Mouse (Mus musculus): ENCODE results near the gene Rarg. TPM values are rescaled to one million over a fixed set of nuclear protein-coding genes. Genes with fewer than 3 reads are reported as not detected.

The Rarg gene
- total and polyA plus RNA-seq, 3 experiments = 0.39 to 5.8 TPM; not detected in 1

DNA sequence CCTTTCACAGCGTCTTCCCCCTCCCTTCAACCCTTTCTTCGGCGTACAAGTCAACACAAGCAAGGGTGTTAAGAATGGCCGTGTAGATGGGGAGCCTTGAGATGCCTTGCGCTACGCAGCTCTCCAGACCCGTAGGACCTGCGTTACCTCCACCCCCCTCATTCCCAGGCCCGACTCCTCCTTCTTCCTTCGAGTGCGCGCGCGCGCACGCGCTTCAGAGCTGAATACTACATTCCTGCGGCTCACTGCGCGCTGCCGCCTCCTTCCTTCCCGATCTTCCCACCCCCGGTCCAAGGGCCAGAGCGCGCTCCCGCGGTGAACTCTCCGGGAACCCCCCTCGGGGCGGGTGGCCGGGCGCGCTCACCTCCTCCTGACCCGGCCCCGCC lies 10.5 kb downstream of the Rarg start:
- TF ChIP-seq POLR2AphosphoS2 (IDR thresholded peaks at IDR 0.05; ENCODE audit: low read length) (no peak), NRF1 (IDR thresholded peaks at IDR 0.05; ENCODE audit: insufficient read depth, low read depth, low read length, poor library complexity, severe bottlenecking) (peak; percentile 76), MYC (IDR thresholded peaks at IDR 0.05; ENCODE audit: low read depth, low read length) (0 out of 2 replicates have a peak, but pooled peaks have one; percentile 15)
- Histone ChIP-seq H3K27me3 (ENCODE audit: control insufficient read depth in 1 of 2, insufficient read depth in 2 of 2, low read length in 2 of 2) (peaks cover 17 to 32% of the 10 kb centered on the region in 2 experiments), H3K27ac (ENCODE audit: control insufficient read depth, low read depth, low read length) (0 out of 2 replicates have a peak overlapping the region, but pooled peaks have one; percentile 5), H3K4me3 (ENCODE audit: control insufficient read depth in 1 of 2, insufficient read depth in 1 of 2, low read depth in 2 of 2, low read length in 2 of 2) (peak overlapping the region; percentile 67 to 79), H3K9me3 (replicated peaks; ENCODE audit: insufficient read depth, low read length) (no peaks in the 10 kb centered on the region), H3K9ac (ENCODE audit: control insufficient read depth, low read depth, low read length, poor library complexity, severe bottlenecking) (peak overlapping the region; percentile 63), H3K79me2 (ENCODE audit: control insufficient read depth, insufficient read depth, low read length, poor library complexity) (no peaks in the 10 kb centered on the region; the same call in 1 of the 2 replicates), H3K4me1 (ENCODE audit: control insufficient read depth in 1 of 2, insufficient read depth in 2 of 2, low read length in 2 of 2) (peaks cover 5 to 28% of the 10 kb centered on the region in 2 experiments), H3K36me3 (ENCODE audit: control insufficient read depth in 1 of 2, insufficient read depth in 2 of 2, low read length in 2 of 2) (peaks cover 0 to 7% of the 10 kb centered on the region in 2 experiments; a peak in 2 of 4 replicates)
- peak; percentile 91 for DNase-seq (ENCODE audit: low read depth, low spot score)

DNA sequence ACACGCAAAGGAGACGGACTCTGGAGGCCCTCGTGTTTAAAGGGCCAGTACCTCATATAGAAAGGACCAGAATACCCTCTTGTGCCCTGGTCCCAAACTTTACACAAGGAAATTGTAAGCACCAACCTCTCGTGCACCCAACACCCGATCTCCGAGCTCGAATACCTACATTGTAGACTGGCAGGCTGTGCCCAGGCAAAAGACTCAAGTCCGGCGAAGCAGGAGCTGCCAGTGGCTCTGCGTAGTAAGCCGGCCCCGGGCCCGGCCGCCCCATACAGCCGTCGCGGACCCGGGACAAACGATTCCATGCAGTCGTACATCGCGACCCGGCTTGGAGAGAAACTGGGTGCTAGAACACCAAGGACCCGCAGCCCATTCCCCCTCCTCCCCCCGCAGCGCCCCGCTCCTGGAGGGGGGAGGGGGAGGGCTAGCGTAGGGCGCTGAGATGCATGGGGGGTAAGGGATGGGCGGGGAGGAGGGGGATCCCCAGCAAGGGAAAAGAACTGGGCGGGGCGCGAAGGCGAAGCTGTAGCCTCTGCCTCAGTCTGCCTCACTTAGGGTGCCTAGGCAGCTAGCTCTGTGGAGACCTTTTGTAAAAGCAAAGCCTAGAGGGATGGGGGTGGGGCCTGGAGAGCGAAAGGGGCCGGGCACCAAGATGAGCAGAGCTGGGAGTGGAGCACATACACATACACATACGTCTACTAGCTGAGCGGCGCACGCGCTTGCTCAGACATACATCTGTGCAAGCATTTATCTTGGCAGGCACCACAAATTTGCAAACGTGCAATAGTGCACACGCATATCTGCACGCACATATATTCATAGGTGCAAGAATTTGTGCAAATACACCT lies 11.2 kb downstream of the Rarg start:
- Histone ChIP-seq H3K27ac (ENCODE audit: control insufficient read depth, low read depth, low read length) (no peak overlapping the region), H3K4me1 (ENCODE audit: control insufficient read depth in 1 of 2, insufficient read depth in 2 of 2, low read length in 2 of 2) (peaks cover 5 to 28% of the 10 kb centered on the region in 2 experiments)
- peak; percentile 93 for DNase-seq (ENCODE audit: low read depth, low spot score)
- TF ChIP-seq MAZ (IDR thresholded peaks at IDR 0.05; ENCODE audit: low read depth, low read length) = peak; percentile 83
- TF ChIP-seq USF1 (IDR thresholded peaks at IDR 0.05; ENCODE audit: low read depth, low read length) = no peak
- TF ChIP-seq GATA1 (IDR thresholded peaks at IDR 0.05; ENCODE audit: low read depth, low read length) = no peak
- TF ChIP-seq TAL1 (IDR thresholded peaks at IDR 0.05; ENCODE audit: low read length) = no peak
- no peak for TF ChIP-seq MEF2A (IDR thresholded peaks at IDR 0.05; ENCODE audit: extremely low read depth, insufficient replicate concordance, low read depth, low read length, poor library complexity, severe bottlenecking)
- TF ChIP-seq ELF1 (IDR thresholded peaks at IDR 0.05; ENCODE audit: low read depth, low read length) = no peak
- no peak for TF ChIP-seq BHLHE40 (IDR thresholded peaks at IDR 0.05; ENCODE audit: borderline replicate concordance, low read depth, low read length)
- peak; percentile 4; the same call in 1 of the 2 replicates for TF ChIP-seq HCFC1 (IDR thresholded peaks at IDR 0.05; ENCODE audit: low read depth, low read length)
- TF ChIP-seq CHD1 (IDR thresholded peaks at IDR 0.05; ENCODE audit: low read depth, low read length) = no peak
- TF ChIP-seq POLR2AphosphoS2 (IDR thresholded peaks at IDR 0.05; ENCODE audit: low read length) = no peak
- no peak for TF ChIP-seq CHD2 (IDR thresholded peaks at IDR 0.05; ENCODE audit: low read length)
- TF ChIP-seq MAX (IDR thresholded peaks at IDR 0.05; ENCODE audit: low read length) = peak; percentile 55
- no peak; the same call in 1 of the 2 replicates for TF ChIP-seq ZMIZ1 (IDR thresholded peaks at IDR 0.05; ENCODE audit: low read depth, low read length)
- TF ChIP-seq E2F4 (IDR thresholded peaks at IDR 0.05; ENCODE audit: borderline replicate concordance, low read depth, low read length) = no peak
- 0 out of 2 replicates have a peak, but pooled peaks have one; percentile 55 for TF ChIP-seq MYC (IDR thresholded peaks at IDR 0.05; ENCODE audit: low read depth, low read length)
- no peak for TF ChIP-seq POLR2AphosphoS5 (IDR thresholded peaks at IDR 0.05; ENCODE audit: borderline replicate concordance, low read depth, low read length)
- no peak for TF ChIP-seq KAT2A (conservative IDR thresholded peaks at IDR 0.05; ENCODE audit: low read depth, low read length)
- TF ChIP-seq POLR2A (IDR thresholded peaks at IDR 0.05; ENCODE audit: control insufficient read depth in 1 of 2, insufficient read depth in 1 of 2, low read depth in 1 of 2, low read length in 2 of 2, poor library complexity in 1 of 2) = peak in 1 of 2 experiments; percentile 20; a peak in 1 of 4 replicates
- TF ChIP-seq ETS1 (IDR thresholded peaks at IDR 0.05; ENCODE audit: low read depth, low read length) = no peak
- TF ChIP-seq TCF12 (IDR thresholded peaks at IDR 0.05; ENCODE audit: low read depth, low read length) = 0 out of 2 replicates have a peak, but pooled peaks have one; percentile 8
- TF ChIP-seq MXI1 (IDR thresholded peaks at IDR 0.05; ENCODE audit: low read depth, low read length) = peak; percentile 73
- no peak for TF ChIP-seq ZNF384 (IDR thresholded peaks at IDR 0.05; ENCODE audit: low read depth, low read length)
- no peak for TF ChIP-seq MAFK (IDR thresholded peaks at IDR 0.05; ENCODE audit: borderline replicate concordance, low read depth, low read length)
- TF ChIP-seq MYB (IDR thresholded peaks at IDR 0.05; ENCODE audit: low read depth, low read length) = no peak
- peak; percentile 59 for TF ChIP-seq SIN3A (IDR thresholded peaks at IDR 0.05; ENCODE audit: low read length)
- TF ChIP-seq SMC3 (IDR thresholded peaks at IDR 0.05; ENCODE audit: low read depth, low read length) = no peak
- no peak for TF ChIP-seq JUND (IDR thresholded peaks at IDR 0.05; ENCODE audit: low read depth, low read length)
- peak; percentile 73 for TF ChIP-seq NRF1 (IDR thresholded peaks at IDR 0.05; ENCODE audit: insufficient read depth, low read depth, low read length, poor library complexity, severe bottlenecking)

More for the DNA sequence above, 11.2 kb downstream of the Rarg start:
- peak overlapping the region; percentile 67 to 79 for H3K4me3 ChIP-seq (ENCODE audit: control insufficient read depth in 1 of 2, insufficient read depth in 1 of 2, low read depth in 2 of 2, low read length in 2 of 2)
- H3K9me3 ChIP-seq (replicated peaks; ENCODE audit: insufficient read depth, low read length) = no peaks in the 10 kb centered on the region
- no peaks in the 10 kb centered on the region; the same call in 1 of the 2 replicates for H3K79me2 ChIP-seq (ENCODE audit: control insufficient read depth, insufficient read depth, low read length, poor library complexity)
- peaks cover 14 to 26% of the 10 kb centered on the region in 2 experiments for H3K27me3 ChIP-seq (ENCODE audit: control insufficient read depth in 1 of 2, insufficient read depth in 2 of 2, low read length in 2 of 2)
- peak overlapping the region; percentile 63 for H3K9ac ChIP-seq (ENCODE audit: control insufficient read depth, low read depth, low read length, poor library complexity, severe bottlenecking)
- peaks cover 0 to 7% of the 10 kb centered on the region in 2 experiments; a peak in 2 of 4 replicates for H3K36me3 ChIP-seq (ENCODE audit: control insufficient read depth in 1 of 2, insufficient read depth in 2 of 2, low read length in 2 of 2)

Data from MEL (cell line).